Mouse (Mus musculus): Measurements from ENCODE around the gene A430078G23Rik. TPM values are rescaled to one million over a fixed set of nuclear protein-coding genes. Genes with fewer than 3 reads are reported as not detected.

The A430078G23Rik gene
- polyA plus RNA-seq, 1 experiment from 2014 or later = 0.38 TPM

- WGBS = 96% methylated on average over 6 of the region's 6 CpGs
- no peak for ATAC-seq
Measured at GRCm38 (mm10) chr8:3345337-3345736, 7.9 kb upstream of the A430078G23Rik start.

GRCm38 (mm10) chr8:3346691-3347413 lies 6.4 kb upstream of the A430078G23Rik start:
- H3K4me3 ChIP-seq (ENCODE audit: low read depth, low read length) = no peak overlapping the region
- H3K9me3 ChIP-seq (ENCODE audit: low read length) = no peaks in the 10 kb centered on the region
- no peak overlapping the region for H3K9ac ChIP-seq (replicated peaks; ENCODE audit: low read depth)
- ATAC-seq (no peak), DNase-seq (ENCODE audit: low spot score) (no peak)
- no peaks in the 10 kb centered on the region for H3K27me3 ChIP-seq (replicated peaks; ENCODE audit: insufficient read depth, low read length)
- no peak for TF ChIP-seq EP300 (IDR thresholded peaks at IDR 0.05)
- no peak for TF ChIP-seq CTCF (IDR thresholded peaks at IDR 0.05)
- H3K4me1 ChIP-seq (ENCODE audit: insufficient read depth, low read depth, low read length) = no peaks in the 10 kb centered on the region
- no peak overlapping the region for H3K4me2 ChIP-seq (replicated peaks; ENCODE audit: low read depth, low read length)
- 82% methylated on average over 5 of the region's 5 CpGs for WGBS
- no peak overlapping the region for H3K27ac ChIP-seq (ENCODE audit: low read length)
- no peaks in the 10 kb centered on the region for H3K36me3 ChIP-seq (ENCODE audit: insufficient read depth, low read length)

More at GRCm38 (mm10) chr8:3345337-3345736, 7.9 kb upstream of the A430078G23Rik start:
- Histone ChIP-seq H3K9me3 (ENCODE audit: low read length) (no peaks in the 10 kb centered on the region), H3K4me2 (replicated peaks; ENCODE audit: low read depth, low read length) (no peak overlapping the region), H3K4me3 (ENCODE audit: low read depth, low read length) (no peak overlapping the region), H3K4me1 (ENCODE audit: insufficient read depth, low read depth, low read length) (no peaks in the 10 kb centered on the region), H3K36me3 (ENCODE audit: insufficient read depth, low read length) (no peaks in the 10 kb centered on the region), H3K9ac (replicated peaks; ENCODE audit: low read depth) (no peak overlapping the region), H3K27ac (ENCODE audit: low read length) (no peak overlapping the region), H3K27me3 (replicated peaks; ENCODE audit: insufficient read depth, low read length) (no peaks in the 10 kb centered on the region)
- no peak for DNase-seq (ENCODE audit: low spot score)
- TF ChIP-seq CTCF (IDR thresholded peaks at IDR 0.05) (no peak), EP300 (IDR thresholded peaks at IDR 0.05) (no peak)

GRCm38 (mm10) chr8:3348142-3348823 lies 4.9 kb upstream of the A430078G23Rik start:
- 28% methylated on average over 13 of the region's 13 CpGs for WGBS
- Histone ChIP-seq H3K9ac (replicated peaks; ENCODE audit: low read depth) (no peak overlapping the region), H3K27me3 (replicated peaks; ENCODE audit: insufficient read depth, low read length) (no peaks in the 10 kb centered on the region), H3K9me3 (ENCODE audit: low read length) (no peaks in the 10 kb centered on the region), H3K36me3 (ENCODE audit: insufficient read depth, low read length) (no peaks in the 10 kb centered on the region), H3K4me2 (replicated peaks; ENCODE audit: low read depth, low read length) (no peak overlapping the region), H3K27ac (ENCODE audit: low read length) (no peak overlapping the region), H3K4me1 (ENCODE audit: insufficient read depth, low read depth, low read length) (no peaks in the 10 kb centered on the region), H3K4me3 (ENCODE audit: low read depth, low read length) (no peak overlapping the region)
- no peak for ATAC-seq
- no peak for DNase-seq (ENCODE audit: low spot score)
- no peak for TF ChIP-seq EP300 (IDR thresholded peaks at IDR 0.05)
- TF ChIP-seq CTCF (IDR thresholded peaks at IDR 0.05) = no peak

GRCm38 (mm10) chr8:3350747-3351146 lies 2.5 kb upstream of the A430078G23Rik start:
- Histone ChIP-seq H3K4me3 (ENCODE audit: low read depth, low read length) (no peak overlapping the region), H3K4me2 (replicated peaks; ENCODE audit: low read depth, low read length) (no peak overlapping the region), H3K9ac (replicated peaks; ENCODE audit: low read depth) (no peak overlapping the region), H3K4me1 (ENCODE audit: insufficient read depth, low read depth, low read length) (no peaks in the 10 kb centered on the region), H3K27ac (ENCODE audit: low read length) (no peak overlapping the region), H3K27me3 (replicated peaks; ENCODE audit: insufficient read depth, low read length) (no peaks in the 10 kb centered on the region), H3K36me3 (ENCODE audit: insufficient read depth, low read length) (no peaks in the 10 kb centered on the region), H3K9me3 (ENCODE audit: low read length) (no peaks in the 10 kb centered on the region)
- TF ChIP-seq CTCF (IDR thresholded peaks at IDR 0.05) (no peak), EP300 (IDR thresholded peaks at IDR 0.05) (no peak)
- 12% methylated on average over 6 of the region's 6 CpGs for WGBS
- no peak for ATAC-seq
- no peak for DNase-seq (ENCODE audit: low spot score)

GRCm38 (mm10) chr8:3352715-3353114 lies 500 bp upstream of the A430078G23Rik start:
- peak; percentile 24; the same call in 1 of the 2 replicates for ATAC-seq
- peak; percentile 39 for DNase-seq (ENCODE audit: low spot score)
- WGBS = 43% methylated on average over 6 of the region's 6 CpGs

GRCm38 (mm10) chr8:3353811-3354442 lies 712 bp downstream of the A430078G23Rik start:
- TF ChIP-seq CTCF (IDR thresholded peaks at IDR 0.05) (no peak), EP300 (IDR thresholded peaks at IDR 0.05) (no peak)
- ATAC-seq (no peak), DNase-seq (ENCODE audit: low spot score) (no peak)
- WGBS = 52% methylated on average over 6 of the region's 6 CpGs
- Histone ChIP-seq H3K4me2 (replicated peaks; ENCODE audit: low read depth, low read length) (no peak overlapping the region), H3K9me3 (ENCODE audit: low read length) (no peaks in the 10 kb centered on the region), H3K9ac (replicated peaks; ENCODE audit: low read depth) (no peak overlapping the region), H3K4me1 (ENCODE audit: insufficient read depth, low read depth, low read length) (no peaks in the 10 kb centered on the region), H3K4me3 (ENCODE audit: low read depth, low read length) (no peak overlapping the region), H3K27me3 (replicated peaks; ENCODE audit: insufficient read depth, low read length) (no peaks in the 10 kb centered on the region), H3K27ac (ENCODE audit: low read length) (no peak overlapping the region), H3K36me3 (ENCODE audit: insufficient read depth, low read length) (no peaks in the 10 kb centered on the region)

More at GRCm38 (mm10) chr8:3352715-3353114, 500 bp upstream of the A430078G23Rik start:
- Histone ChIP-seq H3K27me3 (replicated peaks; ENCODE audit: insufficient read depth, low read length) (no peaks in the 10 kb centered on the region), H3K27ac (ENCODE audit: low read length) (no peak overlapping the region), H3K4me2 (replicated peaks; ENCODE audit: low read depth, low read length) (no peak overlapping the region), H3K9me3 (ENCODE audit: low read length) (no peaks in the 10 kb centered on the region), H3K9ac (replicated peaks; ENCODE audit: low read depth) (no peak overlapping the region), H3K4me3 (ENCODE audit: low read depth, low read length) (no peak overlapping the region), H3K4me1 (ENCODE audit: insufficient read depth, low read depth, low read length) (no peaks in the 10 kb centered on the region), H3K36me3 (ENCODE audit: insufficient read depth, low read length) (no peaks in the 10 kb centered on the region)
- TF ChIP-seq EP300 (IDR thresholded peaks at IDR 0.05) = no peak
